Mouse (Mus musculus): ENCODE data around the gene Bcl6b. TPM values are rescaled to one million over a fixed set of nuclear protein-coding genes. Genes with fewer than 3 reads are reported as not detected.

The Bcl6b gene
- total RNA-seq, 1 experiment from 2014 or later = 0.69 TPM

- ATAC-seq (replicated peaks in 1 of 2; ENCODE audit: insufficient read depth in 1 of 2, low FRiP score in 2 of 2, low TSS enrichment in 1 of 2, low read depth in 1 of 2, poor library complexity in 2 of 2, severe bottlenecking in 2 of 2) = no peak
Measured at GRCm38 (mm10) chr11:70236717-70237116, 7.1 kb upstream of the Bcl6b start.

DNA sequence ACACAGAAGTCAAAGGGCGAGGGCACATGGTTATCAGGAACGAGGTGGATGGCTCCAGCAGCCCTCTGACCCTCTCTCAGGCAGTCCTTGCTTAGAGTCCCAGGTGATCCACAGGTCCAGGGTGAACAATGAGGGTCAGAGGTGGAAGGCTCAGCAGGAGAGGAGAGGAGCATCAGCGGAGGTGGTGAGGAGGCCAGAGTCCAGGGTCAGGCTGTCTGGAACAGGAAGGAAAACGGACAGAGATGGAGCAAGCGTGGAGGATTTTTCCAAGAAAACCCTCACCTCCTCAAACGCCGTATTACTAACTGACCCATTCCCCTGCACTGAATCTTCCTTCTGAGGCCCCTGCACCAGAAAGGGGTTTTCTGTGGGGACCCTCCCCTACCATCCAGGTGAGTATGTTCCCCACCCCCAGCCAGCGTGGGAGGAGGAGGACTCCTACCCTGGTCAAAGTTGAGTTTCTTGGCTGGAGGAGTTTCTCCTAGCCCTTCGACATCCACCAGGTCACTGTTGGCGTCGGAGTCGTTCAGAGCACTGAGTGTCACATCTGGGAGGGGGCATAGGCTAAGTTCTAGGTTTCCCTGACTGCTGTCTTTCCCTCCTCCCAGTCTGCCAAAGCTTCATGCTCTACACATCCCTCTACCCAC, 5.8 kb upstream of the Bcl6b start:
- ATAC-seq (replicated peaks in 1 of 2; ENCODE audit: insufficient read depth in 1 of 2, low FRiP score in 2 of 2, low TSS enrichment in 1 of 2, low read depth in 1 of 2, poor library complexity in 2 of 2, severe bottlenecking in 2 of 2) = no peak

GRCm38 (mm10) chr11:70234497-70234896, 4.9 kb upstream of the Bcl6b start:
- no peak for ATAC-seq (replicated peaks in 1 of 2; ENCODE audit: insufficient read depth in 1 of 2, low FRiP score in 2 of 2, low TSS enrichment in 1 of 2, low read depth in 1 of 2, poor library complexity in 2 of 2, severe bottlenecking in 2 of 2)

GRCm38 (mm10) chr11:70234037-70234436, 4.4 kb upstream of the Bcl6b start:
- no peak for ATAC-seq (replicated peaks in 1 of 2; ENCODE audit: insufficient read depth in 1 of 2, low FRiP score in 2 of 2, low TSS enrichment in 1 of 2, low read depth in 1 of 2, poor library complexity in 2 of 2, severe bottlenecking in 2 of 2)

GRCm38 (mm10) chr11:70233016-70233415, 3.4 kb upstream of the Bcl6b start:
- ATAC-seq (replicated peaks in 1 of 2; ENCODE audit: insufficient read depth in 1 of 2, low FRiP score in 2 of 2, low TSS enrichment in 1 of 2, low read depth in 1 of 2, poor library complexity in 2 of 2, severe bottlenecking in 2 of 2) = no peak

DNA sequence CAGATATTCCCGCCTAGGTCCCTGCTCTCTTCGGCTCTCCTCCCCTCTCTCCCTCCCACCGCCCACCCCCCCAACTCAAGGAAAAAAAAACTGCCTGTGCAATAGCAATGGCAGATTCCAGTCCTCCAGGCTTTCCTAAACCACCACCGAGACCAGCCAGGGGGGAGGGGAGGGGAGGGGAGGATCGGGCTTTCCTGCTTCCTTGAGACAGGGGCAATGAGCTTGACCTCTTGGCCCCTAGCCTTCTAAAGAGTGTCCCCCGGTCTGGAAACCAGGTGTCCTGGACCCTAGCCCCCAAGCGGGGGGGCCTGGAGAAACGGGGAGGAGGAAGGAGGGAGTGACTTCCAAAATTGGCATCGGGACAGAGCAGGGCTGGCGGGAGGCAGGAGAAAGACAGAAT, 2.9 kb upstream of the Bcl6b start:
- no peak for ATAC-seq (replicated peaks in 1 of 2; ENCODE audit: insufficient read depth in 1 of 2, low FRiP score in 2 of 2, low TSS enrichment in 1 of 2, low read depth in 1 of 2, poor library complexity in 2 of 2, severe bottlenecking in 2 of 2)

DNA sequence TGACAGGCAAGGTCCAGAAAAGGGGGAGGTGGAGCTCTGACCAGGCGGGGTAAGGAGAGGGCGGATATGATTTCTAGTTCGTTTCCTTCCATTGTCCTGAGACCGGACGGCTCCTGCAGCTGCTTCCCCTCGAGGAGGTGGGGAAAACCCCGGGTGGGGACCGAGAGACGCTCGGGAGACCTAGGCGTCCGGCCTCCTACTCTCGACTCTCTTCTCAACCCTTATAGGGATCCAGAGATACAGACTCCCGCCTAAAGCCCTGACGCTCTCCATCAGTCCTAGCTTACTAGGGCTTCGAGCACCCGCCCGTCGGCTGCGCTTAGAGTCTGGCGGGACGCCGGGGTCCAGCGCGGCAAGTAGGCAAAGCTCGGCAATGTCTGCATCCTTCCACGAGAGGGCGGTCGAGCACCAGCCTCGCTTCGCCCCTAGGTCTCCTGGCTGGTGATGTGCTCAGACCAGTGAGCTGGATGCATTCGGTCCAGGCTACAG, 685 bp upstream of the Bcl6b start:
- peak; percentile 79 to 83 for ATAC-seq (replicated peaks in 1 of 2; ENCODE audit: insufficient read depth in 1 of 2, low FRiP score in 2 of 2, low TSS enrichment in 1 of 2, low read depth in 1 of 2, poor library complexity in 2 of 2, severe bottlenecking in 2 of 2)

DNA sequence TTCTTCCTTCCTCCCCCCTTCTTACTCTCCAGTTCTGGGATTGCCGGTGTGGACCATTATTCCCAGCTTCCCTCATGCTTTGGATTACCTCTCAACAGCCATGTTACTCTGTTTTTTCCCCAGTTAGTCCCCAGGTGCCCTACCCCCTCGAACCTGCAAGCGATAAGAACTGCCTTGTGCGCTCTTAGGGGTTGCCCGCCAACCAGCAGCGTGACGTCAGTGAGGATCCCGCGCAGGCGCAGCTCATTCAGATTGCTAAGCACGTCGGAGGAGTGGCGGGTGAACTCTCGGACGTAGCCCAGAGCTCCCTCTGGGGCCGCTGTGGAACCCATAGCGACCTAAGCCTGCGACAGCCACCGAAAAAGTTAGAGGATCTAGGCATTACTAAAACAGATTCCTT, 770 bp downstream of the Bcl6b start:
- ATAC-seq (replicated peaks in 1 of 2; ENCODE audit: insufficient read depth in 1 of 2, low FRiP score in 2 of 2, low TSS enrichment in 1 of 2, low read depth in 1 of 2, poor library complexity in 2 of 2, severe bottlenecking in 2 of 2) = peak; percentile 46 to 63

GRCm38 (mm10) chr11:70227661-70228245, 1.8 kb downstream of the Bcl6b start:
- no peak for ATAC-seq (replicated peaks in 1 of 2; ENCODE audit: insufficient read depth in 1 of 2, low FRiP score in 2 of 2, low TSS enrichment in 1 of 2, low read depth in 1 of 2, poor library complexity in 2 of 2, severe bottlenecking in 2 of 2)

GRCm38 (mm10) chr11:70227126-70227525, 2.5 kb downstream of the Bcl6b start:
- ATAC-seq (replicated peaks in 1 of 2; ENCODE audit: insufficient read depth in 1 of 2, low FRiP score in 2 of 2, low TSS enrichment in 1 of 2, low read depth in 1 of 2, poor library complexity in 2 of 2, severe bottlenecking in 2 of 2) = no peak

- ATAC-seq (replicated peaks in 1 of 2; ENCODE audit: insufficient read depth in 1 of 2, low FRiP score in 2 of 2, low TSS enrichment in 1 of 2, low read depth in 1 of 2, poor library complexity in 2 of 2, severe bottlenecking in 2 of 2) = no peak
Measured at GRCm38 (mm10) chr11:70226602-70226890, 3.1 kb downstream of the Bcl6b start.

GRCm38 (mm10) chr11:70225798-70226601, 3.6 kb downstream of the Bcl6b start:
- no peak for ATAC-seq (replicated peaks in 1 of 2; ENCODE audit: insufficient read depth in 1 of 2, low FRiP score in 2 of 2, low TSS enrichment in 1 of 2, low read depth in 1 of 2, poor library complexity in 2 of 2, severe bottlenecking in 2 of 2)

GRCm38 (mm10) chr11:70223724-70224123, 5.9 kb downstream of the Bcl6b start:
- ATAC-seq (replicated peaks in 1 of 2; ENCODE audit: insufficient read depth in 1 of 2, low FRiP score in 2 of 2, low TSS enrichment in 1 of 2, low read depth in 1 of 2, poor library complexity in 2 of 2, severe bottlenecking in 2 of 2) = 0 out of 4 replicates have a peak, but pooled peaks of 1 of the 2 experiments have one; percentile 15

DNA sequence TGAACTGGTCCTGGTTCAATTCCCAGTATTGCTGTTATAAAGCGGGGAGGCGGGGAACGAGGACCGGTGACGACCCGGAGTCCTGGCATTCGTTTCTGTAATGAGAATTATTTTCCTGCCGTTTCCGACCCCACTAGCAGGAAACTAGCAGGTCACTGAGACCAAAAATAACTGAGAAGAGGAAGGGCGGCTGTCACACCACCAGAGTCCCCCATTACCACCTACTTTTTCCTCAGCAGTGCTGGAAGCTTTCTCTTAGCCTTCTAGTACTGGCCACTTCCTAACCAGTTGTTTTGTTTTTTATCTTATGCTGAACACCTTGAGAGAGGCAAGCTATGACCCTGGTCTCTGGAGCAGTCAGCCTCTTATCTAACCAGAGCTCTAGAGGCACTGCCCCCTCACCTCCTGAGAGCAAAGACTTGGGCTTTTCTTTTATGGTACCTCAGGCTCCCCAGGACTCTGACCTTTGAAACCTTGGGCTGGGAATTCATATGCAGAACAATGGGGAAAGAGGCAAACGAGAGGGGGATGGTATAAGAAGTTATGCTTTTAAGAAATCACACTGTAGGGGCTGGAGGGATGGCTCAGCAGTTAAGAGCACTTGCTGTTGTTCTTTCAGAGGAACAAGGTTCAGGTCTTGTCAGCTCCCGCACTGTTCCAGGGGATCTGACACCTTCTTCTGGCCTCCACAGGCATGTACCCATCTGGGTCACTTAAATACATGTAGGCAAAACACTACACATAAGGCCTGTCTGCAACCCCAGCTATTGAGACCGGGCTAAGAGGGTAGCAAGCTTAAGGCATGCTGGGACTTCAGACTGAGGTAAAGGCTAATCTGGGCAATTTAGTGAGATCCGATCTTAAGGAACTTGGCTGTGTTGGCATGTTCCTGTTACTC, 7.7 kb downstream of the Bcl6b start:
- peak; percentile 4 to 29; a peak in 2 of 4 replicates for ATAC-seq (replicated peaks in 1 of 2; ENCODE audit: insufficient read depth in 1 of 2, low FRiP score in 2 of 2, low TSS enrichment in 1 of 2, low read depth in 1 of 2, poor library complexity in 2 of 2, severe bottlenecking in 2 of 2)

- peak; percentile 78 to 84 for ATAC-seq (replicated peaks in 1 of 2; ENCODE audit: insufficient read depth in 1 of 2, low FRiP score in 2 of 2, low TSS enrichment in 1 of 2, low read depth in 1 of 2, poor library complexity in 2 of 2, severe bottlenecking in 2 of 2)
Measured at GRCm38 (mm10) chr11:70220731-70221602, 8.6 kb downstream of the Bcl6b start, which contains the start of gene Slc16a13. Gene Slc16a13, minus strand, starts transcription at chr11:70221064.

DNA sequence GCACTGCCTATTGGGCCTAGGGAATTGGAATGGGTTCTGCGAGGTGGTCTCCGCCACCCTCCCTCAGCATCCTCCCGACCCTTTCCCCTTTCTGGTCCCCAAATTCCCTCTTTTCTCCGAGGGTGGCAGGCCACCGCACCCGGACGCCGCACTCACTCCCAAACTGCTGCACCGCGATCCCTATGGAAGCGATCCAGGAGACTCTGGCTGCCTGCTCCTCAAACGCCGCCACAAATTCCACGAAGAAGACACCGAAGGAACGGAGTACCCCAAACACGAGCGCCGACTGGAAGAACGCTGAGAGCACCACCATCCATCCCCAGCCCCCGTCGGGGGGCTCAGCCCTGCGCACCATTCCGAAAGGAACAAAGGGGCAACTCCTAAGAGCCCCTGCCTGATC, 9.3 kb downstream of the Bcl6b start:
- no peak for ATAC-seq (replicated peaks in 1 of 2; ENCODE audit: insufficient read depth in 1 of 2, low FRiP score in 2 of 2, low TSS enrichment in 1 of 2, low read depth in 1 of 2, poor library complexity in 2 of 2, severe bottlenecking in 2 of 2)

DNA sequence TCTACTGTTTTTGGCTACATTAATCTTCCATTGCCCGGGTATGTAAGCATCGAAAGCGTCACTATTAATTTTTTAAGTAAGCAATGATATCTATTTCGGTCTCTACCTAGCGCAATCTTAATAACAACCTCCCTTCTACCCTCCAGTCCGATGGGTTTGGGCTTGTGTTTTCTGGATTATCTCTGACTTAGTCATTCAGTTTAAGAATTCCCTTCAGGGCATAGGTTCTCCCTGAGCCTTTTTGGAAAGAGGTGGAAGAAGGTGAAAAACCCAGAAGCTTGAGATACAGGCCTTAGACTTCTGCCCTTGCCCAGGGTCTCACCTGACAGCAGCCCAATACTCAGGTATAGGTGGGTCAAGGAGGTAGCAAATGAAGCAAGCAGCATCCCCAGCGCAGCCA, 9.7 kb downstream of the Bcl6b start:
- no peak for ATAC-seq (replicated peaks in 1 of 2; ENCODE audit: insufficient read depth in 1 of 2, low FRiP score in 2 of 2, low TSS enrichment in 1 of 2, low read depth in 1 of 2, poor library complexity in 2 of 2, severe bottlenecking in 2 of 2)

Data from hematopoietic stem cell, adult 5-6 weeks (primary cell).